Mouse (Mus musculus) embryonic facial prominence, embryonic 11.5 days (tissue): ENCODE measurements at regions not wholly inside any gene's neighbourhood (a gene's known extent, or its start where the extent isn't known, plus 50 kb on each side); places are given as distances from the start of the nearest gene placed in this dataset.

Source experiments
- ATAC-seq: fragments of 200-750 bp; cut with Nextera tagmentation; replicated peaks from 2 replicates; pipeline ENCODE4 v1.8.0; 2017; ENCODE audit warnings: low read depth; ENCODE audit not compliant: insufficient number of reproducible peaks, low FRiP score, low TSS enrichment
- DNase-seq: peaks from one replicate; pipeline ENCODE4 v3.0.0-alpha.2; 2015; ENCODE audit warnings: low spot score
- H3K27ac ChIP-seq: fragments of 300-500 bp; sonication (generic); replicated peaks from 2 replicates; pipeline ENCODE4 v1.5.1; 2014; ENCODE audit warnings: mild to moderate bottlenecking, low read depth, low read length, control low read depth
- H3K27me3 ChIP-seq: fragments of 300-500 bp; sonication (generic); 2 replicates; pipeline ENCODE4 v1.6.1; 2014; ENCODE audit warnings: mild to moderate bottlenecking, low read length, moderate library complexity, mixed read lengths; ENCODE audit not compliant: control insufficient read depth, insufficient read depth
- H3K36me3 ChIP-seq: fragments of 300-500 bp; sonication (generic); replicated peaks from 2 replicates; pipeline ENCODE4 v1.6.1; 2014; ENCODE audit warnings: low read depth, mild to moderate bottlenecking, low read length, moderate library complexity, mixed read lengths; ENCODE audit not compliant: control insufficient read depth, insufficient read depth
- H3K4me1 ChIP-seq: fragments of 300-500 bp; sonication (generic); 2 replicates; pipeline ENCODE4 v1.6.1; 2014; ENCODE audit warnings: low read length, mixed read lengths; ENCODE audit not compliant: control insufficient read depth, insufficient read depth
- H3K4me2 ChIP-seq: fragments of 300-500 bp; sonication (generic); 2 replicates; pipeline ENCODE4 v1.6.1; 2014; ENCODE audit warnings: low read depth, mild to moderate bottlenecking, control low read depth, low read length, moderate library complexity
- H3K4me3 ChIP-seq: fragments of 300-500 bp; sonication (generic); 2 replicates; pipeline ENCODE4 v1.5.1; 2014; ENCODE audit warnings: low read depth, low read length, control low read depth
- H3K9ac ChIP-seq: fragments of 300-500 bp; sonication (generic); replicated peaks from 2 replicates; pipeline ENCODE4 v1.6.1; 2014; ENCODE audit warnings: mild to moderate bottlenecking, control low read depth, low read length
- H3K9me3 ChIP-seq: fragments of 300-500 bp; sonication (generic); replicated peaks from 2 replicates; pipeline ENCODE4 v1.6.1; 2016; ENCODE audit warnings: mild to moderate bottlenecking, low read length, inconsistent platforms, mixed read lengths; ENCODE audit not compliant: control insufficient read depth
- WGBS: fragments of 180-500 bp; shearing (Covaris S2); extraction: QIAGEN DNeasy Blood & Tissue Kit; methylation state at CpG from one replicate; pipeline ENCODE4 v1.1.7; 2014; 5-methylcytosine and 5-hydroxymethylcytosine counted together

DNA sequence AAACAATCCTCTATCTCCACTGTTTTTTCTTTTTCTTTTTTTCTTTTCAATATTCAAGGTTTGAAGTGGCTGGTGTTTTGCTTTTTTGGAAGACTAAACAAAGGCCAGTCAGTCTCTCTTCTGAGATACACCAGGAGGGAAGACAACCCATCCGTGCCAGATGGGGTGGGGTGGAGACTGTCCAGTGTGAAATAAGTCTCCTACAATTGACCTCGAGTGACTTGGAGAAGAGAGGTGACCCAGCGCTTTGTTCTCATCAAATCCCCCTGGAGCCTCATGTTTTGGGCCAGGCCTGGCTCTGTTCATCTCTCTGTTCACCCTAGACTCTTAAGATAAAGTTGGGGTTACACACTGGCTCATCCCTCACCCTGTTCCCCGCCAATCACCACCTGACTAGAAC is 169.2 kb upstream of the Tbca start:
- DNase-seq, result no peak
- Histone ChIP-seq H3K4me3 (no peak overlapping the region), H3K27ac (no peak overlapping the region), H3K9ac (no peak overlapping the region), H3K4me2 (no peak overlapping the region), H3K27me3 (no peaks in the 10 kb centered on the region), H3K4me1 (no peaks in the 10 kb centered on the region), H3K9me3 (no peaks in the 10 kb centered on the region), H3K36me3 (no peaks in the 10 kb centered on the region)
- WGBS, result 54% methylated on average over 4 of the region's 4 CpGs
- ATAC-seq, result no peak

DNA sequence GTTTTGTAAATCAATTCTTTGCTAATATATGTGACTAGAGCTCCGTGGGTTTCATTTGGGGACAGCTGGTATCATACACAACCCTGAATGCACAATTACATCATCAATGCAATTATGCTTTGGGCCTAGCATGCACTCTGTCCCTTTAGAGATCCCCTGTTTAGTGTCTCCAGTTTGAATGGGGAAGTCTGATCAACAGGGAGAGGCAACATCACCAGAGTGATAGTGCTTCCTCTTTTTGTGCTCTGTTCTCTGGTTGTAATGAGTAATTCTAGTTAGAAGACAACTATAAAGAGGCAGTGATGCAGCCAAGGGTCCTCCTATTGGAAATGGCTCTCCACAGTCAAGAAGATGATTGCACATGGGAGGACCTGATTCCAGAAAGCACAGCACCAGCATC is 158.7 kb upstream of the Tbca start:
- 69% methylated on average over 1 of the region's 1 CpGs for WGBS
- Histone ChIP-seq H3K27me3 (no peaks in the 10 kb centered on the region), H3K9ac (no peak overlapping the region), H3K9me3 (no peaks in the 10 kb centered on the region), H3K36me3 (no peaks in the 10 kb centered on the region), H3K4me1 (no peaks in the 10 kb centered on the region), H3K4me2 (no peak overlapping the region), H3K27ac (no peak overlapping the region), H3K4me3 (no peak overlapping the region)
- ATAC-seq (no peak), DNase-seq (no peak)

DNA sequence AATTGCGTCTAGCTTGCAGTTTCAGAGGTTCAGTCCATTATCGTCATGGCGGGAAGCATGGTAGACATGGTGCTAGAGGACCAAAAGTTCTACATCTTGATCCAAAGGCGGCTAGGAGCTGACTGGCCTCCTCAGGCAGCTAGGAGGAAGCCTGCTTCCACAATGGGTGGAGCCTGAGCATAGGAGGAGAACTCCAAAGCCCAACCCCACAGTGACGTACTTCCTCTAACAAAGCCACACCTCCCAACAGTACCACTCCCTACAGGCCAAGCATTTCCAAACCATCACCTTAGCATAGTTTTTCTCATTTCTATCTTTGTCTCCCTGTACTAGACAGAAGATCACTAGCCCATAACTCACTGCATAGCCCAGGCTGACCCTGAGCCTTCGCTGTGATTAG is 158.0 kb upstream of the Tbca start:
- Histone ChIP-seq H3K27ac (no peak overlapping the region), H3K27me3 (no peaks in the 10 kb centered on the region), H3K9me3 (no peaks in the 10 kb centered on the region), H3K9ac (no peak overlapping the region), H3K4me3 (no peak overlapping the region), H3K4me1 (no peaks in the 10 kb centered on the region), H3K36me3 (no peaks in the 10 kb centered on the region), H3K4me2 (no peak overlapping the region)
- WGBS, result 93% methylated on average over 6 of the region's 6 CpGs
- ATAC-seq (no peak), DNase-seq (no peak)

DNA sequence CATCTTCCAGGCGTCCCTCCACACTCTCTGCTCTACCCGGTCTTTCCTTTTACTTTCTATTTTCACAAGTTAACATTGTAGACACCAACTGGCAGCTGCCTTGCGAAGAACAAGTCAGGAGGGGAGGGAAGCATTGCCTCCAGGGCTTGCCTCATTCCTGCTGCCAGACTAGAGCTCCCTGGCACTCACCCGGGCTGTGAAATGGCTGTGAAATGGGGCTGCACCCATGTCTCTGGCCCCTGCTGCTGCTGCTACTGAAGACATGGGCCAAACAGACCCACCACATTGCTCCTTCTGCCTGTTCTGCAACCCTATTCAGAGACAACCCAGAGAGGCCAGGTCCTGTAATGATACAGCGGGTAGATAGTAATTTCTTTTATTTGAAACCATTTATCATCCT is 156.0 kb upstream of the Tbca start:
- Histone ChIP-seq H3K4me1 (no peaks in the 10 kb centered on the region), H3K27ac (no peak overlapping the region), H3K9ac (no peak overlapping the region), H3K27me3 (no peaks in the 10 kb centered on the region), H3K36me3 (no peaks in the 10 kb centered on the region), H3K4me2 (no peak overlapping the region), H3K9me3 (no peaks in the 10 kb centered on the region), H3K4me3 (no peak overlapping the region)
- DNase-seq (no peak), ATAC-seq (no peak)
- WGBS, result 56% methylated on average over 5 of the region's 5 CpGs

DNA sequence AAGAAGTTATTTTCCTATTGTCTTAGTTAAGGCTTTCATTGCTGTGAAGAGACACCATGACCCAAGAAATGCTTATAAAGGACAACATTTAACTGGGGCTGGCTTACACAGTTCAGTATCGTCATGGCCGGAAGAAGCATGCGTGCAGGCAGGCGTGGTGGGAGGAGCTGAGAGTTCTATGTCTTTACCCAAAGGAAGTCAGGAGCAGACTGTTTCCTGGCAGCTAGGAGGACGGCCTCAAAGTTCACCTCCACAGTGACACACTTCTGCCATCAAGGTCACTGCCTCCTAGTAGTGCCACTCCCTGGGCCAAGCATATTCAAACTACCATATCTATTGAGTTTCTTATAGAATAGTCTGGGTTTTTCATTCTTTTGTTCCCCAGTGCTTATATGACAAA is 148.4 kb upstream of the Tbca start:
- no peaks in the 10 kb centered on the region for H3K9me3 ChIP-seq
- H3K27me3 ChIP-seq, result no peaks in the 10 kb centered on the region
- 87% methylated on average over 5 of the region's 5 CpGs for WGBS

DNA sequence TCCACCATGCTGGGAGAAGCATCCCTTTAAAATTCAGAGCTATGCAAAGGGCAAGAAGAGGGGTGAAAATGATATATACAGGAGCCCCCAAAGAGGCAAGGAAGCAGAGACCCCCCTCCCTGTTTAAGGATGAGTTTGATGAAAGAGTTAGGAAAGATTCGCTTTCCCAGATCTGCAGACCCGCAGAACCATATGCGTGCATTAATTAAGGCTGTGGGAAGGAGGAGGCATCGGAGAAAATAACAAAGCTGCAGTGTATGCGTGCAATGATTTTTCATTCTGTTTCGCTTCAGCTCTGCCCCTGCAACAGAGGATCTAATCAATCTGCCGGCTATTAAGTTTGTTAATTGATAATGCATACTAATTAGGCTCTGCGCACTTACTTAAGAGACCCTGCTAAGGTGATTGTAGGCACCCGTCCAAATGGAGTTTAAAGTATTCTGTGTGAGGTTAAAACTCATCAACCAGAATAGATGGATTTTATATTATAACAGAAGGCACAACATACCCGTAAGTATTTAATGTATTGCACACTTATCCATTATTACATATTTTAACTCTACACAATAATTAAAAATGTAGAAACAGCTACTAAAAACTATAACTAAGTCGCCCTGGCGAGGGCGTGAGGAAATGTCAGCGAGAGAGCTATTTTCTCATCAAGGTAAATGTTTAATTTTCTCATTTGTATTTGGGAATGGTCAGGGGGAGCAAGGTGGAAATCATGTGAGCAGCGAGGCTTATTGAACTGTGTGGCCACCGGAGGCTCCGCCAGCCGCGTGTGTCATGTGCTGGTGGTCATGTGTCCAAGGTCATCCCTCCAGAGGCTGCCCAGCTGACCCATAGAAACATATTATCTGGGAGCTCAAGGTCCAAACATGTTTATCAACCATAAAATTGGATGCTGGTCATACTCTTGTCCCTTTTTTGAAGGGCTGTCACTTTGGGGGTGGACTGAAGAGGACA is 143.2 kb upstream of the Tbca start:
- WGBS, result 73% methylated on average over 19 of the region's 19 CpGs
- H3K4me2 ChIP-seq, result no peak overlapping the region
- ATAC-seq, result no peak

More for the DNA sequence above, 148.4 kb upstream of the Tbca start:
- H3K9ac ChIP-seq, result no peak overlapping the region
- no peak overlapping the region for H3K4me3 ChIP-seq
- no peaks in the 10 kb centered on the region for H3K4me1 ChIP-seq
- DNase-seq (no peak), ATAC-seq (no peak)
- H3K4me2 ChIP-seq, result no peak overlapping the region
- H3K27ac ChIP-seq, result no peak overlapping the region
- no peaks in the 10 kb centered on the region for H3K36me3 ChIP-seq

DNA sequence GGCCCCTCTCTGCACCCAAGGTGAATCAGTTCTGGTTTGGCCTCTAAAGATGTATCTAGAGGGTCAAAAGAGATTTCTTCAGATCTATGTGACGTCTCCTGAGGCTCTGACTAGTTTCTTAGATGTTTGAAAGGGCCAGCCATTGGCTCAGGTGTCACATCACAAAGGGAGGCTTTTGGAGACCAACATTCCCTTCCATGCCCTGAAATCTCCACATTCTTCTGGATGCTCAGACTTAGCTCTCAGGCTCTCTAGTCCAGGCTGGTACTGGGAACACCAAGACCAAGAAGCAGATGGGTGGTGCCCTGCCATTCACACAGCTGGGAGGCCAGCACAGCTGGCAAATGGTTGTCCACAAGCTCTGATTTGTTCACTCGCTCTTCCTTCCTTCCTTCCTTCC is 142.4 kb upstream of the Tbca start:
- DNase-seq (no peak), ATAC-seq (no peak)
- H3K4me3 ChIP-seq, result no peak overlapping the region
- H3K27me3 ChIP-seq, result no peaks in the 10 kb centered on the region
- H3K4me2 ChIP-seq, result no peak overlapping the region
- H3K36me3 ChIP-seq, result no peaks in the 10 kb centered on the region
- no peaks in the 10 kb centered on the region for H3K9me3 ChIP-seq
- no peak overlapping the region for H3K9ac ChIP-seq
- H3K4me1 ChIP-seq, result no peaks in the 10 kb centered on the region
- 88% methylated on average over 2 of the region's 2 CpGs for WGBS
- no peak overlapping the region for H3K27ac ChIP-seq

More for the DNA sequence above, 143.2 kb upstream of the Tbca start:
- Histone ChIP-seq H3K27ac (no peak overlapping the region), H3K36me3 (no peaks in the 10 kb centered on the region), H3K4me1 (no peaks in the 10 kb centered on the region), H3K9ac (no peak overlapping the region), H3K9me3 (no peaks in the 10 kb centered on the region), H3K4me3 (no peak overlapping the region), H3K27me3 (no peaks in the 10 kb centered on the region)
- DNase-seq, result no peak

DNA sequence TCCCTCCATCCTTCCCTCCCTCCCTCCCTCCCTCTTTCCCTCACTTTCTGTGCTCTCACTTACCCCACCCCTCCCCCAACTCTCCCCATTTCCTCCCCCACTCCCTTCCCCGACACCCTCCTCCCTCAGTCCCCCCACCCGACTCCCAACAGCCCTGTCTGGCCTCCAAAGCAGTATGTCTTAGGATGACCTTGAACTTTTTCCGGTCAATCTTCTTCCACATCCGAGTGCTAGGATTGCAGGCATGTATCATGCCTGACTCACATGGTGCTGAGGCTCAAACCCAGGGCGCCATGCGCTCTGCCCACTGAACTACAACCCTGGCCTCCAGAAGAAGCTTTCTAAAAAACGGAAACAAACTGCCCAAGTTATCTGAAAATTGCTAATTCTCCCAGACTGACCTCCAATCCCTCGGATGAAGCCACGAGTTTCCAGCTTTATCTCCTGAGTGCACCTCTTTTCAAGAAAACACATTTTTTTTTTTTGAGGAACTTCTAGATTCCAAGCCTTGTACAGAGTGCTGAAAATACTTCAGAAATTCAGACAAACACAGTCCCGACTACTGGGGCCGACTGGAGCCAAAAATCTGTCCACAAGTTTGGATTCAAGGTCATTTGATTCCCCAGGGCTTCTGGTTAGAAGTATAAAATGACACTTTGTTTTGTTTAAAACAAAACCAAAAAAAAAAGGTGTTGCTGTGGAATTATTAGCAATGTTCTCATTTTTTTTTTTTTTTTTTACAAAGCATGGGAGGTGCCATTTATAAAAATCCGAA is 141.7 kb upstream of the Tbca start:
- H3K4me2 ChIP-seq, result no peak overlapping the region
- H3K9me3 ChIP-seq, result no peaks in the 10 kb centered on the region
- H3K27me3 ChIP-seq, result no peaks in the 10 kb centered on the region
- H3K9ac ChIP-seq, result no peak overlapping the region
- H3K4me1 ChIP-seq, result no peaks in the 10 kb centered on the region
- no peak for ATAC-seq
- H3K36me3 ChIP-seq, result no peaks in the 10 kb centered on the region
- H3K27ac ChIP-seq, result no peak overlapping the region
- DNase-seq, result peak; percentile 19
- no peak overlapping the region for H3K4me3 ChIP-seq
- 59% methylated on average over 12 of the region's 12 CpGs for WGBS
